Mouse (Mus musculus) layer of hippocampus, adult 11-12 months (tissue): Measurements from ENCODE around the gene Poglut1.
"Not testable (repeated sequence)": the region's sequence is repeated elsewhere in the genome, so short reads cannot be mapped to it uniquely, and the experiment has no call there.

Experiments
- DNase-seq: peaks from one replicate; pipeline ENCODE4 v3.0.0; 2022; ENCODE audit warnings: low spot score

Poglut1 gene

GRCm38 (mm10) chr16:38536544-38537146 lies 13.4 kb downstream of the Poglut1 start:
- DNase-seq: peak; percentile 84

DNA sequence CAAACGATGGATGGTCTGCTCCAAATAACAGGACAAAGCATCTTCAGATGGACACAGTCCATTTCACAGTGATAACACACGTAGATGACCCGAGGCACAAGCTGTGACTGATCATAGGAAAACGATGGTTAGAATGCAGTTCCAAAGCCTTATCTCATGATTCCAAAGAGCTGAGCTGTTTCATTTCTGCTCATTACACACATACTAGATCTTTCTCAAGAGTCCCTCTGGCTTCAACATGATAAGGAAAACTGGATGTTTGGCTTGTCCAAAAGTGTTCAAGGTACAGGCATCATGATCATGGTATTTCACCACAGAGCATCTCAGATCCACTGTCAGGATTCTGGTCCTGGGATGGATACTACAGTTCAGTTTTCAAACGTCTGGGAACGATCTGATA lies 23.8 kb downstream of the Poglut1 start:
- no peak for DNase-seq

GRCm38 (mm10) chr16:38522129-38523084 lies 27.7 kb downstream of the Poglut1 start, which contains the start of gene Timmdc1:
Gene Timmdc1, minus strand, starts transcription at chr16:38522663.
- peak; percentile 97 for DNase-seq

DNA sequence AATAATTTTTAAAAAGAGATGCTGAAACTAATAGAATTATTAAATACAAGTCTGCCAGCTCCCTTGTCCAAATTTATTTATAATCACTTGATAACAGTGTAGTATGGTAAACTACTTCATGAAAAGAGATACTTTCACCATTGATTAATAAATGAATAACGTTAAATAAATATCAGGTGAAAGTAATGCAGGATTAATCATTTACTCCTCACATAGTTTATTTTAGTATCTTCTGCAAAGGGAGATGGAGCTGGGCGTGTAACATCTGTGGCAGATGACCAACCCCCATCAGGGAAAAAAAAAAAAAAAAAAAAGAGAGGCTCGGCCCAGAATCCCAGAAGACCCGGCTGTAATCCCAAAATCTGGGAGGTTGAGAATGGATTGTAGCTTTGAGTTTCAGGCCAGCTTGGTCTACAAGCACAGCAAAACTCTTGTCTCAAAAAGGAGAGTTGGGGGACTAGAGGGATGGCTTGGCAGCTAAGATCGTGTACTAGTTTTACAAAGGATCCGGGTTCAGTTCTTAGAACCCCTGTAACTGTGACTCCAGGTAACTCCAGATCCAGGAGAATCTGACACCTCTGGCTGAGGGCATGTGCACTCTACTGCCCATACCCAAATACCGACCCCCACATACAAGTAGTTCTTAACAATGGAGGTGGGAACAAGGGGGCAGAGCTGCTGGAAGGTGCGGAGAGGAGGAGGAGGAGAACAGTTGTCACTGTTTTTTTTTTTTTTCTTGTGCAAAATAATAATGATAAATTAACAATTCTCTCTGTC lies 28.7 kb downstream of the Poglut1 start:
- DNase-seq: no peak

GRCm38 (mm10) chr16:38519140-38519539 lies 30.9 kb downstream of the Poglut1 start:
- DNase-seq: no peak

- DNase-seq: no peak
Measured at GRCm38 (mm10) chr16:38510846-38511245, 39.2 kb downstream of the Poglut1 start.

DNA sequence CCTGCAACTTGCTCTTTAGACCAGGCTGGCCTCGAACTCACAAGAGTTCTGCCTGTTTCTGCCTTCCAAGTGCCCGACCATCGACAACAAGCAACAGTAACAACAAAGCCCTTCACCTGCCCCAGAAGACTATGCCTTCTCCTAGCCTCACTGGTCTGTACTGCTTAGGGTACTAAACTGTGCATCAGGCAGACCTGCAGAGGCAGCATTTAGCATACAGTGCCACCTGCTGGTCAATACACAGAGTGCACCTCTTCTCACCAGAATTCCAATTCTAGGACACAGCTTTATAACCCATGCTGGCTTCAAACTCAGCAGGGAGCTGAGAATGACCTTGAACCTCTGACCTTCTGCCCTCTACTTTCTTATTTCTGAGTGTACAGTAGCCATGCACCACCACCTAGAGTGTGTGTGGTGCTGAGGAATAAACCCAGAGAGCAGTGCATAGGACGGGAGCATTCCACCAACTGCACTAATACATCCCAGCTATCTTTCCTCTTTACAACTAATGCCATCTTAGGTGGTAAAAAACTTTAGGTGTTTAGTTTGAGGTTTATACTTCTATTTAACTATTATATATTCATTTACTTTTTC lies 43.9 kb downstream of the Poglut1 start:
- peak; percentile 79 for DNase-seq

GRCm38 (mm10) chr16:38503528-38503927 lies 46.5 kb downstream of the Poglut1 start:
- no peak for DNase-seq

GRCm38 (mm10) chr16:38502469-38502868 lies 47.6 kb downstream of the Poglut1 start:
- DNase-seq: no peak

DNA sequence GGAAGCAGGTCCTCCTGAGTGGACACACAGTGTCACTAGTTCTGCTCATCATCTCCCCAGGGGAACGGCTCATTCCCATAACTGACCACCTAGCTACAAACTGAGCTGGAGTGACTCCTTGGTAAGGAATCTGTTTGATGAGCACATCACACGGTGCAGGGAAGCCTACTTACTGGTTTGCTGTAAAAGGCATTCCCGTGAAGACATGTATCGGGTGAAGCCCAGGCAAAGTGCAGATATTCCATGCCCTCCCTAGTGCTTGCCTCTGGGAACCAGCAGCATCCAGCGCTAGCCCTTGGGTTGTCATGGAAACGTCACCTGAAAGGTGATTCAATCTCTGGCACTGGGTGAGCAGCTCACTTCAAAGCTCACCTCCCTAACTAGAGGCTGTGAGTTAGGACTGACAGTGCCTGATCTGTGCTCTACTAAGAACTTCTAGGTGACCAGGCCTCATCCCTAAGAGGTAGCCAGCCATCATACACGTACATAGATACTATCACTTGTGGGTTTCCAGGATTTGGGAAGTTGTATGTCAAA lies 53.4 kb downstream of the Poglut1 start:
- no peak for DNase-seq

- no peak for DNase-seq
Measured at GRCm38 (mm10) chr16:38493890-38494289, 56.2 kb downstream of the Poglut1 start.

- no peak for DNase-seq
Measured at GRCm38 (mm10) chr16:38492551-38492950, 57.5 kb downstream of the Poglut1 start.

- DNase-seq: no peak
Measured at GRCm38 (mm10) chr16:38483582-38484309, 66.3 kb downstream of the Poglut1 start.

GRCm38 (mm10) chr16:38482780-38483562 lies 67.1 kb downstream of the Poglut1 start:
- no peak for DNase-seq

DNA sequence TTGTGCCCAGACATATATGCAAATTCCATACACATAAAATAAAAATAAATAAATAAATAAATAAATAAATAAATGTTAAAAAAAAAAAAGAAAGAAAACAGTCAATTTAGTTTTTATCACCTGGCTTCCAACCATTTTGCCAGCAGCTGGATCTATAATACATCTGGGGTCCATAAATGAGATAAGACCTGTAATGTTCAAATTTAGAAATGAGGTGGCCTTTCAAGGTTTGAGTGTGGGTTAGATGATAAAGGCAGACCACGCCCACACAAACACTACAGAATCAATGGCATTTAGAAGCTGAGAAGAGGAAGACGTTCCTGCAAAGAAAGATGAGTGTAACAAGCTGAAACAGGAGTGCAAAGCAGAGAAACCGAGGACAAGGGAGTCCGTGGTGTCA lies 68.7 kb downstream of the Poglut1 start:
- no peak for DNase-seq

GRCm38 (mm10) chr16:38478296-38478695 lies 71.8 kb downstream of the Poglut1 start:
- no peak for DNase-seq

GRCm38 (mm10) chr16:38477241-38477608 lies 72.8 kb downstream of the Poglut1 start:
- not testable (repeated sequence) for DNase-seq

DNA sequence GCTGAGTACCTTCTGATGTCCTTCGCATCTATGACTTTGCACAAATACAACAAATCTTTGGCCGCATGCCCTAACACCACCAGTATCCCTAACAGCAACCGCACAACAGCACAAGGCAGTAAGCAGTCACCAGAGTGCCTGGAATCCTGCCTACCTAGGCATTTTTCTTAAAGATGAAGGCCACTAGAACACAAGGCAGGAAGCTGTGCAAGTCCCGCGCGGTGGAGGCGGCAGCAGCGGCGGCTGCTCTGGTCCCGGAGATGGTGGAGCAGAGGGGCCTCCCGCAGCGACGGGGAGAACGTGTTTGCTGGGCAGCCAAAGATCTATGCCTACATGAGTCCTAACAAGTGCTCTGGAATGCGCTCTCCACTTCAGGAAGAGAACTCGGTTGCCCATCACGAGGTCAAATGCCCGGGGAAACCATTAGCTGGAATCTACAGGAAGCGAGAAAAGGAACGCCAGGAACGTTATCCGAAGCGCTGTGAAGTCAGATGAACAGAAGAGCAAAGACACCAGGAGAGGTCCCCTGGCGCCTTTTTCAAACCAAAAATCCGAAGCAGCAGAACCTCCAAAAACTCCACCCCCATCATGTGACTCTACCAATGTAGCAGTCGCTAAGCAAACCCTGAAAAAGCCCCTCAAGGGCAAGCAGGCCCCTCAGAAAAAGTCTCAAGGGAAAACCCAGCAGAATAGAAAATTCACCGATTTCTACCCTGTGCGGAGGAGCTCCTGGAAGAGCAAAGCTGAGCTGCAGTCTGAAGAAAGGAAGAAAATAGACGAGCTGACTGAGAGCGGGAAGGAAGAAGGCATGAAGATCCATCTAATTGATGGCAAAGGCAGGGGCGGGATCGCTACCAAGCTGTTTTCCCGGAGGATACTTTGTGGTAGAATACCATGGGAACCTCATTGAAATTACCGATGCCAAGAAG lies 73.5 kb downstream of the Poglut1 start:
- DNase-seq: peak; percentile 23

DNA sequence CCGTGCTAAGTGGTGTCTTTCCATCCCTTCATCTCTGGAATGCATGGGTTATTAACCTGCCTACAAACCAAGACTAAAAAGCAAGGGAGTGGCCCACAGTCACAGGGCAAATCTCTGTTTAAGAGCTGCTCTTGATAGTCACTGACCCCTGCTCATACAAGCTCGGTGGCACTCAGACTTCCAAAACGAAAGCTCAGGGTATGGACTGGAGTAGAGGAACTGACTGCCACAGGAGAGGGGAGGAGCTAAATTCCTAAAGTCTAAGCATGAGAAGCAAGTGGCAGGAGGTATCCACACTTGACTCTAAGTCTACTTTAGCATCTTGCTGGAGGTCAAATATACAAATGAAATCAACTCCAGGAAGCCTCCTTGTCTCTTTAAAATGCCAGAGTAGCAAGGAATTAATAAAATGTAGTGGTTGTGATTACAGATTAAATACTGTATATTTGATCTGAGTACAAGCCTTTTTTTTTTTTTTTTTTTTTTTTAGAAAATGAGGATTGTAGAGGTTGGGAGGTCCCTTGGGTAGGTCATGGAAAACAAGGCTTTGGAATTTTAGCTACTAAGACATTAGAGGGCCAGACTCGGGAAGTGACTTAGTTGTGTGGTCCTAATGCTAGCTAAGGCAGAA lies 74.3 kb downstream of the Poglut1 start:
- DNase-seq: no peak
